Comparison of ENCODE assay signal across 8 mouse cellular contexts in the genomic region with DNA sequence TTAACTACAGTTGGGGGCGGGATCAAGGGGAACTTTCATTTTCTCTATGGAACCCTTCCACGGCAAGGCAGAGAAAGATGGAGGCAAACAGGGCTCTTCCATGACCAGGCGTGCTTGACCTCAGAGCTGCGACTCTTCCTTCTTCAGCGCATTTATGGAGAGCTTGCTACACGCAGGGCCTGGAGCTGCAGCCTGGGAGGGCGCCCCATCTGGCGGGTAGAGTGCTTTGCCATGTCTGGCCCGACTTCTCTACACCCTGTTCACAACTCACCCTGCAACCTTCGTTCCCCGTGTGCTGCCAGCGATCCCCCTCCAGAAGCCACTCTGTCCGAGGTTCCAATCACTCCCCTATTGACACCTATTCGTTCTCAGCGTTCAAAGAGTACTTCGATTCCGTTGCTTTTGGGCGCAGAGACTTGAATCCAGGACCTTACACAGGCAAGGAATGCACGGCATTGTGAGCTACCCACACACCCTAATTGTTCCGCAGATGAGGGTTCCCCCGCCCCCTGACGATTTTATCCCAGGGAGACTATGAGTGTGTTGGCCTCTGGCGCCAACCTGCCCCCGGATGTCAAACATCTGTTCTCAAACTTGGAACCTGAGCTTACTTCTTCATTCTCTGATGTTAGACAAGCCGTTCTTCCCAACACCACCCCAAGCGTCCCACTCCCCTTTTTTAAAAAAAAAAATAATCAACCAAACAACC. TPM values are rescaled to one million over a fixed set of nuclear protein-coding genes. Genes with fewer than 3 reads are reported as not detected.
DNase-seq lines count a peak whose midpoint lies in the region; ATAC-seq and TF ChIP-seq lines count a peak whose summit lies in the region.

A gene (plus strand): TSS at position 74 of the 709 bp plus-strand sequence.

- DNase-seq in 416B (ENCODE audit: low read depth): peak; percentile 92
- DNase-seq in WW6 (ENCODE audit: low read depth, low spot score): peak; percentile 53
- peak; percentile 62 for DNase-seq in embryonic facial prominence, embryonic 10.5 days (ENCODE audit: low spot score)
- peak; percentile 68 to 69 for DNase-seq in heart, adult 9 months (ENCODE audit: low spot score in 2 of 2)
- DNase-seq in kidney, adult 9 months: peak; percentile 69
- DNase-seq in liver, adult 2 months (ENCODE audit: extremely low read depth, low read depth, low spot score): peak; percentile 73
- peak; percentile 78 for DNase-seq in testis, postnatal 10 days (ENCODE audit: low spot score)

- 0 out of 2 replicates have a peak, but pooled peaks cover 2% of the 10 kb centered on the region for H3K9me3 ChIP-seq in embryonic facial prominence, embryonic 10.5 days

- no peaks in the 10 kb centered on the region for H3K36me3 ChIP-seq in embryonic facial prominence, embryonic 10.5 days (replicated peaks)
- no peaks in the 10 kb centered on the region for H3K36me3 ChIP-seq in liver, adult 2 months (ENCODE audit: control insufficient read depth, insufficient read depth, low read length)

- H3K9ac ChIP-seq in liver, adult 2 months (ENCODE audit: low read depth, low read length): peak within 1 kb of the TSS; percentile 86

- peaks cover 44% of the 10 kb centered on the region for H3K4me1 ChIP-seq in embryonic facial prominence, embryonic 10.5 days
- peaks cover 27% of the 10 kb centered on the region for H3K4me1 ChIP-seq in liver, adult 2 months (ENCODE audit: control insufficient read depth, insufficient read depth, low read length)

- TF ChIP-seq CTCF in liver, adult 2 months (IDR thresholded peaks at IDR 0.05; ENCODE audit: low read depth, low read length): peak; percentile 70

- H3K4me3 ChIP-seq in embryonic facial prominence, embryonic 10.5 days: peak within 1 kb of the TSS; percentile 61
- H3K4me3 ChIP-seq in liver, adult 2 months (ENCODE audit: insufficient read depth, low read depth, low read length): peak within 1 kb of the TSS; percentile 88

- peak within 1 kb of the TSS; percentile 7; the same call in 1 of the 2 replicates for H3K27ac ChIP-seq in embryonic facial prominence, embryonic 10.5 days (replicated peaks)
- H3K27ac ChIP-seq in liver, adult 2 months (replicated peaks; ENCODE audit: insufficient read depth, low read depth, low read length): peak within 1 kb of the TSS; percentile 99

- ATAC-seq in monocyte, adult 5-6 weeks (replicated peaks; ENCODE audit: insufficient number of reproducible peaks, low FRiP score, low TSS enrichment, poor library complexity, severe bottlenecking): peak; percentile 41

- 0 out of 2 replicates have a peak, but pooled peaks have one; percentile 20 for TF ChIP-seq POLR2A in liver, adult 2 months (IDR thresholded peaks at IDR 0.05; ENCODE audit: extremely low read depth, insufficient read depth, low read length)

- 4% methylated on average over 26 of the region's 26 CpGs for WGBS in embryonic facial prominence, embryonic 10.5 days
- WGBS in liver, adult 2 months: under 1% methylated on average over 26 of the region's 26 CpGs

- no peaks in the 10 kb centered on the region for H3K79me2 ChIP-seq in liver, adult 2 months (ENCODE audit: control insufficient read depth, insufficient read depth, low read length)

- H3K27me3 ChIP-seq in embryonic facial prominence, embryonic 10.5 days (replicated peaks; ENCODE audit: low read depth, poor library complexity, severe bottlenecking): peaks cover 74% of the 10 kb centered on the region
- H3K27me3 ChIP-seq in liver, adult 2 months (ENCODE audit: control insufficient read depth, insufficient read depth, low read length): no peaks in the 10 kb centered on the region

RNA-seq across cellular contexts. Expression of the gene that starts here (rescaled TPM):
- polyA plus RNA-seq in embryonic facial prominence, embryonic 10.5 days (2016; fragmentation: Nextera tagmentation; extraction: Ambion mirVana): 4.5 and 5.7 TPM in 2 replicates
- total RNA-seq in liver, adult 2 months (2014; rRNA removed): 162 and 234 TPM in 2 replicates
- 182 and 211 TPM in 2 replicates for polyA plus RNA-seq in liver, adult 2 months (2012; rRNA removed)
- 49.3 to 85.9 TPM (median 54.0 TPM) in 3 replicates for total RNA-seq in monocyte, adult 5-6 weeks (2017)

Comparison
In these comparisons a context has a peak if more than half of its experiments do, and no peak if none do; other contexts are left out.
1. Peak in every context shown above with its lines: DNase-seq, ATAC-seq, H3K4me3 ChIP-seq and H3K27ac ChIP-seq.
2. RNA of the gene that starts here (polyA plus RNA-seq): 182 to 211 TPM in liver, adult 2 months; 4.5 to 5.7 TPM in embryonic facial prominence, embryonic 10.5 days; every median in the first group is over 10 times any median in the second.